Mouse (Mus musculus) regulatory T cell (primary cell): Measurements from ENCODE around the gene Erp29.

Source experiments
- in situ Hi-C: fragments of 300-600 bp; cut with MboI, MseI; formaldehyde crosslinking; loops from one replicate; pipeline ENCODE4 v1.15.1; 2025; ENCODE audit warnings: high pct_unique_total_duplicates

Erp29 gene

DNA sequence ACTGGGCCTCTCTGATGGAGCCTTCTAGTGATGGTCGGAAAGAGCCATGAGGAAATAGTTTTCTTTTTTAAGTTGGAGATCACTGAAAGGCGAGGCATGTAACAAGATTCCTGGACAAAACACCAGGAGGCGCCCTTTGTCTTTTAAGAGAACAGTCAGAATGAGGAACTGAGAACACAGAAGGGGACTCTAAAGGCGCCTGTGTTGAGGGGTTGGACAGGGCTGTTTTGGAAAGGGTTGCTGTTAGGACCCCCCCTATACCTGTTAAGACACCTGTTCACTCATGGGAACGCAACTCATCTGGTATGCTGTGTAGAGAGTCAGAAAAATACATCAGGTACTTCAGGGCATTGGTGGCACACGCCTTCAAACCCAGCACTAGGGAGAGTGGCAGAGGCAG, 2.3 kb downstream of the Erp29 start:
- in situ Hi-C loops: loop anchor here (25.0 kb wide), 1 partner anchor 1037 kb away; no protein-coding TSS in a partner anchor

DNA sequence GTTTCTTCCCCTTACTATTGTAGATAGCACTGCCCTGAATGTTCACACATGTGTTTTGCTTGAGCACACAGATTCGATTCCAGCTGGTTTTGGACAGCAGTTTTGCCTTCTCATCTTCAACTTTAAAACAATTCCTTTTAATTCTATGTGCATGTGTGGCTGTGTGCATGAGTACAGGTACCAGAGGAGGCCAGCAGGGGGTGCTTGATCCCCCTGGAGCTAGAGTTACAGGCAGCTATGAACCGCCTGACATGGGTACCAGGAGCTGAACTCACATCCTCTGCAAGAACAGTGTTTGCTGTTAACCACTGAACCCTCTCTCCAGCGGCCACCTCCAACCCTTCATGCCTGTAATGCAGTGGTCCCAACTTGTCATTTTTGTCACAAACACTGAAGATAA, 3.9 kb downstream of the Erp29 start:
- in situ Hi-C loops: loop anchor here (25.0 kb wide), 1 partner anchor 1039 kb away; no protein-coding TSS in a partner anchor

DNA sequence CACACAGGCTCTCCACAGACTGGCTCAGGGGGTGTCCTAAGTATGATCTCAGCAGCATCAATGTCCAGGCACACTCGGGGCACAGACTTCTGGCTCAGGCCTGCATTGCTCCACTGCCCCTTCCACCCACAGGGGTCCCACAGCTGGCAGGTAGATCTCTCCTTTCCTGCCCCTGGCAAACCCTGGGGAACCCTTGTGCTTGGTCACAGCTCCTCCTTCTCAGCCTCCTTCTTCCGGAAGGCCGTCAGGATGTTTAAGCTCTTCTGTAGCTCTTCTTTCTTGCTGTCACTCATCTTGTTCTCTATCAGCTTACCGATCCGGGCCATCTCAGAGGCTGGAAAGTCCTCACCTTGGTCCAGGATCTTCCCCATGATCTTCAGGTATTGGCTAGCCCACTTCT, 7.4 kb downstream of the Erp29 start:
- in situ Hi-C loops: loop anchor here (5.0 to 25.0 kb wide), 2 partner anchors 38 to 1042 kb away; no protein-coding TSS in a partner anchor

DNA sequence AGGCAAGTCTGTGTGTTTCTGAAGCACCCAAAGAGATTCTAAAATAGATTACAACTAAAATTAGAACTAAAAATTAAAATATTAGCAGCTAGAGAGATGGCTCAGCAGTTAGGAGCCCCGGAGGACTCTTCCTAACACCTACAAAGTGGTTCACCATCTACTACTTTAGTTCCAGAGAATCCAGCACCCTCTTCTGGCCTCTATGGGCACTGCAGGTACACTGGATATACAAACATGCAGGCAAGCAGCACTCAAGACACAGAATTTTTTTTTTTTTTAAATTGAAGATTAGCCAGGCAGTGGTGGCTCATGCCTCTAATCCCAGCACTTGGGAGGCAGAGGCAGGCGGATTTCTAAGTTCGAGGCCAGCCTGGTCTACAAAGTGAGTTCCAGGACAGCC, 8.8 kb downstream of the Erp29 start:
- in situ Hi-C loops: loop anchor here (5.0 to 25.0 kb wide), 2 partner anchors 36 to 1044 kb away; no protein-coding TSS in a partner anchor

DNA sequence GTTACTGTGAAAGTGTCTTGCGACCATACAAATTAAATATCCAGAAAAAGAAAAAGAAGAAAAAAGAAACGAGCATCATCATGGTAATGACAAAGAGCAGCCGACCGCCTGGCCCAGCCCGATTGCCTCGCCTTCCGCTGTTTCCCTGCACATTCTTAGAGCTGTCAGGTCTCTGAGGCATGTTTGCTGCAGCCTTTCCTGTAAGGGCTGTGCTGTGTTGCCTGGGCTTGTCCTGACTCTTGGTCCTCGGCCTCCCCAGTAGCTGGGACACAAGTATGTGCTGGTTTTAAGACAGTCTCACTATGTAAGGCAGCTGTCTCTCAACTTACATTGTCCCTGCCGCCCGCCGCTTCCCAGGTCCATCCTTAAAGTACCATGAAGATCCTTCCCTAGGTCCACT, 13.6 kb downstream of the Erp29 start:
- in situ Hi-C loops: loop anchor here (25.0 kb wide), 1 partner anchor 1049 kb away; no protein-coding TSS in a partner anchor

DNA sequence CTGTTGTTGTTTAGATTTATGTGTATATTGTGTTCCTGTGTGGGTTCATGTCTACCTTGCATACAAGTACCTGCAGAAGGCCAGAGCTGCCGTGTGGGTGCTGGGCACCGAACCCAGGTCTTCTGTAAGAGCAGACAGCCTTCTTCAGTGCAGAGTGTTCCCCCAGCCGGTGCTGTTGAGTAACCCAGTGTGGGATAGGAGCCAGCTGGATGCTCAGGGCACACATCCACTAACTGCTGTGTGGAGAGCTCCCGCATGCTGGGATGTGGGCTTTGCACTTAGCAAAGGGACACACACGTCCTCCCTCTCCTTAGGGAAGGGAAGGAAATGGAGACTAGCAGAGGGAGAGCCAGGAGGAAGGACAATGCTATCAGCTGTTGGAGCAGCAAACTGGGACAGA, 14.2 kb downstream of the Erp29 start:
- in situ Hi-C loops: loop anchor here (25.0 kb wide), 1 partner anchor 1049 kb away; no protein-coding TSS in a partner anchor

DNA sequence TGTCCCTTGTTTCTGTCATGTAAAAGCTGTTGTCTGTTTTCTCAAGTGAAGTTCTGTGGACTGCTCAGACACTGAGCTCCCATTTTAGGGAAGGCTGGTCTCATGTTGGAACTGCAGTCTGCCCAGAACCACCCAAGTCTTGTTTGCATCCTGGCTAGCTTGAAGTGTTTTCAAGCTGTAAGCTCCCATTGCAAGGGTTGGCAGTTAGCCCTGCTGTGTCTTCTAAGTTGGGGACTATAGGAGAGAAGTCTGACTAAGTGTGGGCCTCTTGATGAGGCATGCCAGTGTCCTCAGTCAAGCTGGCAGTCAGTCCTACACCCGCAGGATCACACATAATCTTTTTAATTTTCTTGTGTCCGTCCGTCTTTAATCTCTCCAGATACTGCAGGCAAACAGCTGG, 23.4 kb downstream of the Erp29 start:
- in situ Hi-C loops: loop anchor here (25.0 kb wide), 1 partner anchor 1058 kb away; no protein-coding TSS in a partner anchor

DNA sequence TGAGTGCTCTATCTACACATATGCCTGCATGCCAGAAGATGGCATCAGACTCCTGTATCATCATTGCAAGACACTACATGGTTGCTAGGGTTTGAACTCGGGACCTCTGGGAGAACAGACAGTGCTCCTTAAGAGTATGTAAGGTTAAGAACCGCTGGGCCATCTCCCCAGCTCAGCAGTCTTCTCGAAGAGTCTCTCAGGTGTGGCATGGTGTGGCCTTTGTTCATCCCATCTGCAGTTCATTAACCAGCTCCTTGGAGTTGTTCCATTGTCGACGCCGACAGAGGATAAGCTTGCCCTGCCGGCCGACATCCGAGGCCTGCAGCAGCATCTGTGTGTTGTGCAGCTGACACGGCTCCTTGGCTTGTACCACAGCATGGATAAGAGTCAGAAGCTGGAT, 29.0 kb downstream of the Erp29 start:
- in situ Hi-C loops: no loop called here

DNA sequence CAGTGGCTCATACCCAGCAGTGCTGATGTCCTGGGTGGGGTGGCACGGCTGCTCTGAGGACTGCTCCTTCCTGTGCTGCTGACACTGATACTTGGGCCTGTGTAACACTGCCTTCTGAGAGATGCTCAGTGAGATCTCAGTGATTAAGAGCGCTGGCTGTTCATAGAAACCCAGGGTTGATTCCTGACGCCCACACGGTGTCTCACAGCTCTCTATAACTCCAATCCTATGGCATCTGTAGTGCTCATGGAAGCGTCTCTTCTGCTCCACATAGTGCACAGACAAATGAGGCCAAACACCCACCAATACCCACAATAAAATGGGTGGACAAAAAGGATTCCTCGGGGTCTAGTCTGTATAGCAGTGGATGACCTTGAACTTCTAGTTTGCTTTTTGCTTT, 29.5 kb downstream of the Erp29 start:
- in situ Hi-C loops: no loop called here

DNA sequence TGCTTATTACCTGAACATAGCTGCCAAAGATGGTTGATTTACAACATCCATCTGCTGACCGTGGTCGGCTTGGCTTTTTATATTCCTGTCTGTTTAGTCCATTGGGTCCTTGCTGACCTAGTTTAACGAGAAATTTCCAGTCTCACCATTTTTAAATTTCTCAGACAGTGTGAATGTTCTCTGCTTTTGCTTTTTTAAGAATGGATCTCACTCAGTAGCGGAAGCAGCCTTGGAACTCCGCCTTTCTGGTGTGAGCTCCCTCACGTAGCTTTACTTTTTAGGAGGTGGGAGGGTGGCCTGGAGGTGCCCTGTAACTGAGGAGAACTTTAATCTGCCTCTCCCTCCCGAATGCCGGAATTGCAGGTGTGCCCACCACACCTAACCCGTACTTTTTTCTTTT, 31.6 kb downstream of the Erp29 start:
- in situ Hi-C loops: no loop called here

DNA sequence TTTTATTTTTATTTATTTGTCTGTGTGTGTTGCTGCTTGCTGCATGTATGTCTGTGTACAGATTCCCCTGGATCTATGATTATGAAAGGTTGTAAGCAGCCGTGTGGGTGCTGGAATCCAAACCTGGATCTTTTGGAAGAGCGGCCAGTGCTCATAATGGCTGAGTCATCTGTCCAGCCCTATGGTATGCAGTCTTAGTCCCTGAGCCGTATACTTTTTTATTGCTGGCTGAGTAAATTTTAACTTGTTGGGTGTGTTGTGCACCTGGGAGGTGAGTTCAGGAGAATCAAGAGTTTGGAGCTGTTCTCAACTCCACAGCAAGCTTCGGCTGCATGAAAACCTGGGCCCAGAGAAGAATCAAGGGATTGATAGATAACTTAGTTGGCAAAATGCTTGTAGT, 41.3 kb downstream of the Erp29 start:
- in situ Hi-C loops: no loop called here

DNA sequence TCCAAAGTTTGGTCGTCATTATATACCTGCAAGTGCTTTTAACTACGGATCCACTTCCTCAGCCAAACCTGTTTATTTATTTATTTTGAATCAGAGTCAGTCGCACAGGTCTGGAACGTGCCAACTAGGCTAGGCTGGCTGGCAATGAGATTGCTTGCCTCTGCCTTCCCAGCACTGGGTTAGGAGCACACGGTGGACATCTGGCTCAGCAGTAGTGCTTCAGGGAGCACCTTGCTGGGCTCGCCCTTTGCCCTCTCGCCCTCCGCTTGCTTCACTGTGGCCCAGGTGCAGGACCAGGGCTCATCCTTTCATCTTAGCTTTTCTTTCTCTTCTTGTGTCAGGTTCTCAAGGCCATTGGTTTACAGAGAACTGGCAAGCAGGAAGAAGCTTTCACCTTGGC, 44.5 kb downstream of the Erp29 start:
- in situ Hi-C loops: loop anchor here (5.0 kb wide), 1 partner anchor 34 kb away; no protein-coding TSS in a partner anchor

DNA sequence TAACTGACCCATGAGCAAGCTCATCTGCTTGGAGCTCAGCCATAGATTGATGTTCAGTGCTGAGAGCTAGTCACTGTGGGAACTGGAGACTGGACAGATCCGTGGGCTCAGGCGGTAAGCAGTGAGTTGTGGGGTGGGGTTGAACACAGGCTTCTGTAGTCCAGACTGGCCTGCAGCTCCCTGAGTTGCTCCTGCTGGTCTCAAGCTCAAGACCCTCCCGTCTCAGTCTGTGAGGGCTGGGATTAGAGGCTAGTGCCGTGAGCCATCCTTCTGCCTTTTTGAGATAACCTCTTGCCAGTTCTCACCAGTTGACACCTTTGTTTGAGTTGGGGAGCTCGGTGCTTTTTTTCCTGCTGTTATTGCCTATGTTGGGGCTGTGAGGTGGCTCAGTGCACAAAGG, 51.5 kb downstream of the Erp29 start:
- in situ Hi-C loops: no loop called here

DNA sequence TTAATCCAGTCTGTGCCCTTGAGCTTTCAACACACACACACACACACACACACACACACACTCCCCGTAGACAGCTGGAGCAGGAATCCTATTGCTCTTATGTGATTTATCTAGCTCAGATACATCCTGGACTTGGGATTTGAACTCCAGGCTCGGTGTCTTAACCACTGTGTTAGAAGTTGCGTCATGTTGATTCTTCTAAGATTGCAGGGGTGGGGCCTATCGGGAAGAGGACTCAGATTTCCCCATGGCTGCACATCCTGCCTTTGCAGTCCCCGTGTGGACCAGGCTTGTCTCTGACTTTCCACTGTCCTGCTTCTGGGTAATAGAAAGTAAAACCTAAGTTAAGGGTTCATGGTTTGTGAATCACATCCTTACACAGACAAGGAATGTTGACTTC, 52.2 kb downstream of the Erp29 start:
- in situ Hi-C loops: no loop called here

DNA sequence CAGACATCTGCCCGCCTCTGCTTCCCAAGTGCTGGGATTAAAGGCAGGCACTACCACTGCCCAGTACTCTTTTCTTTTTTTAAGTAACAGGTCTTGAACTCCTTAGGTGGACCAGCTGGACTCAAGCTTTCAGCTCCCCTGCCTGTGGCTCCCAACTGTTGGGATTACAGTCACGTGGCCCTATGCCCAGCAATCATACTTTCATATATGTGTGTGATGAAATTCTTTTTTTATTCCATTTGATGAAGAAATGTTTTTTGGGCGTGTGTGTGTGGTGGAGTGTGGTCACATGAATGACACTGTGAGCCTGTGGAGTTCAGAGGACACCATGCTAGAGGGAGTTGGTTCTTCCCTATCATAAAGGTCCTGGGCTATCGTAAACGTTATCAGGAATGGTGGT, 52.8 kb downstream of the Erp29 start:
- in situ Hi-C loops: no loop called here

DNA sequence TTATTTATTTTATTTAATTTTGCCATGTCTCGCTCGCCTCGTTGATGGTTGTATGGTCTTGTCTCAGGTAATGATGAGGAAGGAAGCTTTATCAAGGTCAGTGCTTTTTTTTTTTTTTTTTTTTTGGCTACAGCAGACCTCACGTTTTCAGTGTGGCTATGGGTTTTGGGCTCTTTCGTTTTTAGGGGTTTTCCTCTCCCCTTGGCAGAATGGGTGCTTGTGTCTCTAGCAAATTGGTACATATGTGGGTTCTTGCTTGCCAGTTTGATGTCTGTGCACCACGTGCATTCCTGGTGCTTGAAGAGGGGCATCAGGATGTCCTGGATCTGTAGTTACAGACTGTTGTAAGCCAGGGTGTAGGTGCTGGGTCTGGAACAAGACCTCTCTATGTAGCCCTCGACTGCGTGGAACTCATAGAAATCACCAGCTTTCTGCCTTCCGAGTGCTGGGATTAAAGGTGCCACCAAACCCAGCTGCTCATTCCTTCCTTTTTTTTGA, 53.3 kb downstream of the Erp29 start:
- in situ Hi-C loops: no loop called here

DNA sequence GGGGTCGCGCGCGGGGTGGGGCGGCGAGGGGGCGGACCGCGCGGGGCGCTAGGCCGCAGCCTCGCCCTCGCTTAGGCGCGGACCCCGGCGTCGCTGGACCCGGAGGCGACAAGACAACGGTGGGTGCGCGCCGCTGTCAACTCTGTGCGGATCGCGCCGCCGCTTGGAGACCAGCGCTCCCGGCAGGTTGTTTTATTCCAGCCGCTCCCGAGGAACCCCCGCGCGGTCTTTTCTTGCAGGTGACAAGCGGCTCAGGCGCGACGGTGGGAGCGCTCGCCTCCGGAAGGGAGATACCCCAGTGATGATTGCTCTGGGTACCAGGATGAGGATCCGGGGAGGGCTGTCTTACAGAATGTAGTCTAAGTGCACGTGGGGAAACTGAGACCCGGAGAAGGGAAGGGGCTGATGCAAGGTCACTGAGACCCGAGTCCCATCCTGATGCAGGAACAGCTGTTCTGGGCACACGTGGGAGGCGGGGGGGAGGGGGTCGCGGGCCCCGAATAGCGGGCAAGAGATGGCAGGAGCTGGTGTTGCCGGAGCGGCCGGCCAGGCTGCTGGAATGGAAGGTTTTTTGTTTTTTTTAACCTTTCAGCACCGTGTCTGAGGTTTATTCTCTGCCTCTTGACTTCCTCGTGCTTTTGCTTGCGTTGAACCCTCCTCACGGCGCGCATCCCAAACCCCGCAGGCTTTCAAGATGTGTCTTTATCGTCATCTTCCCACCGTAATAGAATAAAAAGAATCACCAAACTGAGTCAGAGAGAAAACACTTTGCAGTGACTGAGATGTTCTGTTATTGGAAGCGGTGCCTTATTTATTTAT, 54.0 kb downstream of the Erp29 start:
- in situ Hi-C loops: no loop called here

DNA sequence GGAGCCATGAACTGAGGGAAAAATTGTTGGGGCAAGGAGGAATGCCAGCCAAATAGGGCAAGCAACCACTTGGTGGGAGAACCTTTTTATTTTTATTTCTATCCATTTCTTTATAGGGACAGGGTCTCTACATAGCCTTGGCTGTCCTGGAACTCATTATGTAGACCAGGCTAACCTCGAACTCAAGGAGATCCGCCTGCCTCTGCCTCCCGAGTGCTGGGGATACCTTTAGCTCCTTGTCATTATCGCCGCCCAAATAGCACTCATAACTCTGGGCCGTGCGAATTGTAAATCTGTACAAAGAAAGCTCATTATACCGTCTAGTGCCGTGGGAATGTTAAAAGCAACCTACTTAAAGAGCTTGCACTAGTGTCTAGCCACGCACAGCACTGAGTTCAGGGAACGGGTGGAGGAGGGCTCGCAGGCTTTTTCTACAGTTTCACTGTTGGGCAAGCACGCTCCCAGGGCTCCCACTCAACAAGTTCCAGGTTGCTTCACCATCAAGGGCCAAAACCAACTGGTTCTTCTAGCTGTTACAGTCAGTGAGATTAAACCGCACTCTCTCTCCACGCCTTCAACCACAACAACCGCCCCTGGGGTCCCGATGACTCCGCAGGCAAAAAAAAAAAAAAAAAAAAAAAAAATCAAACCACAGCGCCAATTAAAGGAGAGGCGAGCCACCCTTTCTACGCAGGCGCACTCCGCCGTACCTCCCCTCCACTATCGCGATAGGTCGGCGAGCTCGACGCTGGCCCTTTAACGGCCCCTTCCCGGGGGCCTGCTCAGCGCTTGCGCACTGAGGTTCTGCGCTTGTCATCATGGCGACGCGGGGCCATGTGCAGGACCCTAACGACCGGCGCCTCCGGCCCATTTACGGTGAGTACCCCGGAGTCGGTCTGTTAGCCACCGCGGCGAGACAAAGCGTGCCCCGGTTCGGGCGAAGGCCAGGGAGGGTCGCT, 54.8 kb downstream of the Erp29 start, which contains the start of gene Naa25:
Naa25 (plus strand) TSS at position 750 of the 959 bp plus-strand sequence.
- in situ Hi-C loops: no loop called here

DNA sequence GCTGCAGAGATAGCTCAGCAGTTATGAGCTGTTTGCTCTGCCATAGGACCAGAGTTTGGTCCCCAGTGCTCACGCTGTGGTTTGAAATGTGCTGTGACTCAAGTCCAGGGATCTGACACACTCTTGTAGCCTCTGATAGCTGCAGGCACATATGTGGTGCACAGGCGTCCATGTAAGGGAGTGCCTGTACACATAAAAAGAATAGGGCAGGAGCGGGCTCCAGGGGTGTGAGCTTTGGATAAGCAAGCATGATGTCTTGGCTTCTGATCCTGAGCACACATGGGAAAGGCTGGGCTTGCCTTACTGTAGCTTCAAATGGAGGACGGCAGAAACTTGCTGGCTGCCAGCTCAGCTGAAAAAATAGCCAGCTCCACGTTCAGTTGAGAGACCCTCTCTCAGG, 56.7 kb downstream of the Erp29 start:
- in situ Hi-C loops: no loop called here

DNA sequence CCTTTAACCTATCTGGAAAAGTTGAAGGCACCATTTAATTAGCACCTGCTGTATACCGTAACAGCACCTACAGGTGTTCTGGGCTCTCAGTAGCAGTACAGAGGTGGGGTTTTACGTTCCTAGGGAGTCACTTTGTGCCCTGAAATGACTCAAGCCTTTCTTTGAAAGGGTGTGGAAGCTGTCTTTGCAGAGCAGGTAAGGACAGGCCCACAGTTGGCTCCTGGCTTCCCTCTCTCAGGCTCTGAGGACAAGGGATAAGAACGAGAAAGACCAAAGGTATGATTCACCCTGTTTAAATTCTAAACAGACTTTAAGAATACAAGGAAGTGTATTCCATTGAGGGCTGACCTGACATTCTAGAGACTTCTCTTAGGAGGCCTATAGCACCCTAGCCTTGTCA, 58.9 kb downstream of the Erp29 start:
- in situ Hi-C loops: no loop called here

DNA sequence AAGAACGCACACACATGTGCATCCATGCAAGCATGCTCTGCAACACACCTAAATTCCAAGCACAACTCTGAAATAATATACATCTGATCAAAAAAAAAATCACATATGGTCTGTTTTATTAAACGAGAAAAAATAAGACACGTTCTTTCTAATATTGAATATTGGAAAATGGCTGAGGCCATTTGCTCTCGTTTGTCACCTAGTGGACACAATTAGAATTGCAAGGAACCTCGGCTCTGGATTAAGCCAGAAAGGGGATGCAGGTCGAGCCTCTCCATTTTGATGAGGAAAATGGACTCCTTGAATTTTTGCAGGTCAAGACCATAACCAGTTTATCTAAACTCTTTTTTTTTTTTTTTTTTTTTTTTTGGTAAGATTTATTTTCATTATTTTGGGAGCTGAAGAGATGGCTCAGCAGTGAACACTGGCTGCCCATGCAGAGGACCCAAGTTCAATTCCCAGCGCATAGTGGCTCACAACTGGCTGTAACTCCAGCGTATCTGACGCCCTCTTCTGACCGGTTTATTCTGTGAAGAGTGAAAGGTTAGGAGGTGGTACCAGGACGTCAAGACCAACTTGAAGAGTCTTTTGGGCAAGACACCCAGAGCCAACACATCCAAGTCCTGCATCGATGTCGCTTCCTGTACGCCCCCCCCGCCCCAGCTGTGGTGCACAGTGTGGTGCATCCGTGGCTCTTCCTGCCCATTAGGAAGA, 59.5 kb downstream of the Erp29 start:
- in situ Hi-C loops: no loop called here
